Mouse (Mus musculus) neural tube, embryonic 13.5 days (tissue): ENCODE measurements at regions not wholly inside any gene's neighbourhood (a gene's known extent, or its start where the extent isn't known, plus 50 kb on each side); places are given as distances from the start of the nearest gene placed in this dataset.

Experiments used
- ATAC-seq: fragments of 200-750 bp; cut with Nextera tagmentation; 2 replicates; pipeline ENCODE4 v1.8.0; 2017; ENCODE audit warnings: low read depth, mild to moderate bottlenecking, moderate TSS enrichment, moderate library complexity
- H3K27ac ChIP-seq: fragments of 300-500 bp; sonication (generic); replicated peaks from 2 replicates; pipeline ENCODE4 v1.5.1; 2015; ENCODE audit warnings: moderate library complexity, mild to moderate bottlenecking, inconsistent platforms
- H3K27me3 ChIP-seq: fragments of 300-500 bp; sonication (generic); 2 replicates; pipeline ENCODE4 v1.6.1; 2015; ENCODE audit warnings: mild to moderate bottlenecking, inconsistent platforms
- H3K36me3 ChIP-seq: fragments of 300-500 bp; sonication (generic); 2 replicates; pipeline ENCODE4 v1.6.1; 2015; ENCODE audit warnings: mild to moderate bottlenecking, inconsistent platforms
- H3K4me1 ChIP-seq: fragments of 300-500 bp; sonication (generic); replicated peaks from 2 replicates; pipeline ENCODE4 v1.6.1; 2015; ENCODE audit warnings: inconsistent platforms
- H3K4me2 ChIP-seq: fragments of 300-500 bp; sonication (generic); 2 replicates; pipeline ENCODE4 v1.6.1; 2015; ENCODE audit warnings: inconsistent platforms, mild to moderate bottlenecking, moderate library complexity
- H3K4me3 ChIP-seq: fragments of 300-500 bp; sonication (generic); 2 replicates; pipeline ENCODE4 v1.5.1; 2015; ENCODE audit warnings: mild to moderate bottlenecking, inconsistent platforms
- H3K9ac ChIP-seq: fragments of 300-500 bp; sonication (generic); 2 replicates; pipeline ENCODE4 v1.6.1; 2015; ENCODE audit warnings: moderate library complexity, mild to moderate bottlenecking, inconsistent platforms
- H3K9me3 ChIP-seq: fragments of 300-500 bp; sonication (generic); 2 replicates; pipeline ENCODE4 v1.6.1; 2016; ENCODE audit warnings: inconsistent platforms
- WGBS: fragments of 180-500 bp; shearing (Covaris S2); methylation state at CpG from one replicate; pipeline ENCODE4 v1.1.7; 2015; 5-methylcytosine and 5-hydroxymethylcytosine counted together

- 65% methylated on average over 4 of the region's 4 CpGs for WGBS
- no peak for ATAC-seq
- no peak overlapping the region for H3K27ac ChIP-seq
- no peaks in the 10 kb centered on the region for H3K9me3 ChIP-seq
- H3K27me3 ChIP-seq, result no peaks in the 10 kb centered on the region
- no peak overlapping the region for H3K4me2 ChIP-seq
- no peaks in the 10 kb centered on the region for H3K36me3 ChIP-seq
- H3K9ac ChIP-seq, result no peak overlapping the region
- H3K4me3 ChIP-seq, result no peak overlapping the region
- H3K4me1 ChIP-seq, result 0 out of 2 replicates have a peak, but pooled peaks cover 5% of the 10 kb centered on the region
Observed at GRCm38 (mm10) chr14:47826545-47826944, 178.3 kb downstream of the Ktn1 start.

- 0 out of 2 replicates have a peak, but pooled peaks cover 5% of the 10 kb centered on the region for H3K4me1 ChIP-seq
- no peak overlapping the region for H3K4me3 ChIP-seq
- 93% methylated on average over 2 of the region's 2 CpGs for WGBS
- no peak overlapping the region for H3K9ac ChIP-seq
- H3K27ac ChIP-seq, result no peak overlapping the region
- H3K36me3 ChIP-seq, result no peaks in the 10 kb centered on the region
- H3K4me2 ChIP-seq, result no peak overlapping the region
- ATAC-seq, result no peak
- no peaks in the 10 kb centered on the region for H3K9me3 ChIP-seq
- no peaks in the 10 kb centered on the region for H3K27me3 ChIP-seq
Observed at GRCm38 (mm10) chr14:47827623-47828022, 179.4 kb downstream of the Ktn1 start.

GRCm38 (mm10) chr14:47833696-47834095 is 185.4 kb downstream of the Ktn1 start:
- H3K4me1 ChIP-seq, result no peaks in the 10 kb centered on the region; the same call in 1 of the 2 replicates
- H3K27ac ChIP-seq, result no peak overlapping the region
- H3K4me2 ChIP-seq, result no peak overlapping the region
- no peak overlapping the region for H3K4me3 ChIP-seq
- H3K9me3 ChIP-seq, result no peaks in the 10 kb centered on the region
- H3K36me3 ChIP-seq, result no peaks in the 10 kb centered on the region
- no peak overlapping the region for H3K9ac ChIP-seq
- no peaks in the 10 kb centered on the region for H3K27me3 ChIP-seq
- ATAC-seq, result no peak
- 81% methylated on average over 10 of the region's 10 CpGs for WGBS

- H3K4me1 ChIP-seq, result peaks cover 15% of the 10 kb centered on the region
- H3K4me2 ChIP-seq, result no peak overlapping the region
- no peaks in the 10 kb centered on the region for H3K36me3 ChIP-seq
- H3K9me3 ChIP-seq, result no peaks in the 10 kb centered on the region
- no peaks in the 10 kb centered on the region for H3K27me3 ChIP-seq
- no peak for ATAC-seq
- H3K27ac ChIP-seq, result no peak overlapping the region
- H3K4me3 ChIP-seq, result no peak overlapping the region
- WGBS, result 80% methylated on average over 4 of the region's 4 CpGs
- no peak overlapping the region for H3K9ac ChIP-seq
Observed at GRCm38 (mm10) chr14:47835408-47835807, 187.2 kb downstream of the Ktn1 start.

- peaks cover 15% of the 10 kb centered on the region for H3K4me1 ChIP-seq
- 0 out of 2 replicates have a peak overlapping the region, but pooled peaks have one; percentile 28 for H3K9ac ChIP-seq
- no peaks in the 10 kb centered on the region for H3K27me3 ChIP-seq
- no peaks in the 10 kb centered on the region for H3K9me3 ChIP-seq
- peak overlapping the region; percentile 50; the same call in 1 of the 2 replicates for H3K27ac ChIP-seq
- WGBS, result 49% methylated on average over 6 of the region's 6 CpGs
- H3K36me3 ChIP-seq, result no peaks in the 10 kb centered on the region
- H3K4me3 ChIP-seq, result no peak overlapping the region
- ATAC-seq, result no peak
- no peak overlapping the region for H3K4me2 ChIP-seq
Observed at GRCm38 (mm10) chr14:47839493-47840215, 191.4 kb downstream of the Ktn1 start.

DNA sequence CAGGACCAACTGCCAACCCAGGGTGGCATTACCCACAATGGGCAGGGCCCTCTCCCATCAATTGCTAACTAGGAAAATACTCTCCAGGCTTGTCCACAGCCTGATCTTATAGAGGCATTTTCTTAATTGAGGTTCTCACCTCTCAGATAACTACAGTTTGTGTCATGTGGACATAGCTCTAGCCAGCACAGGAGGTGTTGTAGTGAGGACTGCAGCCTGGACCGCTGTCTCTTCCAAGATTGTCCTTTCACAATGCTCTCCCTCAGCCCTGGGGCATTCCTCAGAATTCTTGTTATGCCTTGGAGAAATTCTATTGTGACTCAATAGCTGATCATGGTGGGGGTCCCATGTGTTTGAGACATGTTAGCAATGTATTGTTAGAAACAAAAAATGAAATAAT is 196.1 kb downstream of the Ktn1 start:
- Histone ChIP-seq H3K4me1 (peaks cover 8% of the 10 kb centered on the region), H3K36me3 (no peaks in the 10 kb centered on the region), H3K27ac (no peak overlapping the region), H3K9me3 (no peaks in the 10 kb centered on the region), H3K9ac (no peak overlapping the region), H3K4me2 (no peak overlapping the region), H3K4me3 (no peak overlapping the region), H3K27me3 (no peaks in the 10 kb centered on the region)
- no peak for ATAC-seq
- WGBS, result 97% methylated on average over 1 of the region's 1 CpGs

DNA sequence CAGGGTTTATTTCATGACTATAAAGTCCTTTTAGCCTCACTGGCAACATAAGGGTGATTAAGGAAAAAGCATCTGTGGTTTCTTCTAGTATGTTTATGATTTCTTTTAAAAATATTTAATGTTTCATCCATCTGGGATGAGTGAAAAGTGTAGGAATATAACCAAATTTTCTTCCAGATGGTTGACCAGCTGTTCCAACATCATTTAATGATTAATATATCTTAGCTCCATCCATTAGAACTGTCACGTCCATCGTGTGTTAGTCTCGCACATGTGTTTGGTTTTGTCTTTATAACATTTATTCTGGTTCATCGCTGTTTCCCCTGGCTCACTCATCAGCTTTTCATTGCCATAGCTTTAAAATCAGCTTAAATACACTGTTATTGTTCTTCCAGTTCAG is 200.6 kb downstream of the Ktn1 start:
- Histone ChIP-seq H3K27ac (no peak overlapping the region), H3K4me2 (no peak overlapping the region), H3K27me3 (no peaks in the 10 kb centered on the region), H3K9ac (no peak overlapping the region), H3K4me1 (no peaks in the 10 kb centered on the region), H3K4me3 (no peak overlapping the region), H3K9me3 (no peaks in the 10 kb centered on the region), H3K36me3 (no peaks in the 10 kb centered on the region)
- ATAC-seq, result no peak
- WGBS, result 44% methylated on average over 4 of the region's 4 CpGs

DNA sequence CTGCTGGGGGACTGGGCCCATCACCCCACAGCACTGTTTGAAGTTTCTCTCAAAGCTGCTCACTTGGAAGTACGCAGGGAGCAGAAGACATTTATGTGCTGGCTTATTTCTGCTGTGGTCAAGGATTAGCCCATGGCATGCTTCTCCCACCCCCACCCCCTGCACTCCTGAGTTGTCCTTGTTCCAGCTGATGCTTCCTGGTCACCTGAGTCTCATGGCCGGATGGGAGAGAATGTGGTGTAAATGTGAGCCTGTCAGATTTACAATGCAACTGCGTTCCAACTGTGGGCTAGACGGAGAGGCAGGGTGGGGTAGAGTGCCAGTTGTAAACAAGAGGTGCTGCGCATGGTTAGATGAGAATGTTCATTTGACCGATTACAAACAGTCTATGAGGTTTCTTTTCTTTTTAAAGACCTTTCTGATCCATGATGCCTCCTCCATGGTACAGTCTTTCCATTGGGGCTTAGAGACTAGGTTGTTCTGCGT is 208.1 kb downstream of the Ktn1 start:
- no peaks in the 10 kb centered on the region for H3K36me3 ChIP-seq
- H3K9ac ChIP-seq, result no peak overlapping the region
- H3K4me1 ChIP-seq, result no peaks in the 10 kb centered on the region
- no peaks in the 10 kb centered on the region for H3K27me3 ChIP-seq
- ATAC-seq, result no peak
- H3K4me2 ChIP-seq, result no peak overlapping the region
- WGBS, result 73% methylated on average over 7 of the region's 7 CpGs
- H3K9me3 ChIP-seq, result no peaks in the 10 kb centered on the region
- H3K4me3 ChIP-seq, result no peak overlapping the region
- no peak overlapping the region for H3K27ac ChIP-seq

- Histone ChIP-seq H3K36me3 (no peaks in the 10 kb centered on the region), H3K4me3 (no peak overlapping the region), H3K9ac (no peak overlapping the region), H3K4me1 (no peaks in the 10 kb centered on the region), H3K4me2 (no peak overlapping the region), H3K27ac (no peak overlapping the region), H3K9me3 (peaks cover 3% of the 10 kb centered on the region; the same call in 1 of the 2 replicates), H3K27me3 (no peaks in the 10 kb centered on the region)
- no peak for ATAC-seq
- WGBS, result 85% methylated on average over 4 of the region's 4 CpGs
Observed at GRCm38 (mm10) chr14:47857271-47857670, 209.0 kb downstream of the Ktn1 start.

GRCm38 (mm10) chr14:47857731-47858556 is 209.7 kb downstream of the Ktn1 start:
- Histone ChIP-seq H3K36me3 (no peaks in the 10 kb centered on the region), H3K27me3 (no peaks in the 10 kb centered on the region), H3K4me3 (no peak overlapping the region), H3K9me3 (peaks cover 3% of the 10 kb centered on the region; the same call in 1 of the 2 replicates), H3K27ac (no peak overlapping the region), H3K4me1 (0 out of 2 replicates have a peak, but pooled peaks cover under 1% of the 10 kb centered on the region), H3K4me2 (no peak overlapping the region), H3K9ac (no peak overlapping the region)
- WGBS, result 72% methylated on average over 16 of the region's 16 CpGs
- no peak for ATAC-seq

- Histone ChIP-seq H3K4me1 (0 out of 2 replicates have a peak, but pooled peaks cover 7% of the 10 kb centered on the region), H3K9me3 (peaks cover 3% of the 10 kb centered on the region; the same call in 1 of the 2 replicates), H3K9ac (no peak overlapping the region), H3K36me3 (no peaks in the 10 kb centered on the region), H3K27me3 (no peaks in the 10 kb centered on the region), H3K4me3 (no peak overlapping the region), H3K27ac (no peak overlapping the region), H3K4me2 (no peak overlapping the region)
- WGBS, result 70% methylated on average over 1 of the region's 1 CpGs
- ATAC-seq, result no peak
Observed at GRCm38 (mm10) chr14:47862556-47862955, 214.3 kb downstream of the Ktn1 start.

- no peaks in the 10 kb centered on the region for H3K27me3 ChIP-seq
- peaks cover 3% of the 10 kb centered on the region; the same call in 1 of the 2 replicates for H3K9me3 ChIP-seq
- ATAC-seq, result no peak
- WGBS, result 44% methylated on average over 5 of the region's 5 CpGs
- no peak overlapping the region for H3K4me3 ChIP-seq
- H3K36me3 ChIP-seq, result no peaks in the 10 kb centered on the region
- 0 out of 2 replicates have a peak, but pooled peaks cover 7% of the 10 kb centered on the region for H3K4me1 ChIP-seq
- no peak overlapping the region for H3K4me2 ChIP-seq
- no peak overlapping the region for H3K27ac ChIP-seq
- no peak overlapping the region for H3K9ac ChIP-seq
Observed at GRCm38 (mm10) chr14:47863067-47863466, 214.8 kb downstream of the Ktn1 start.
